Mouse (Mus musculus): ENCODE results near the gene Olfr486.
"Not testable (repeated sequence)": the region's sequence is repeated elsewhere in the genome, so short reads cannot be mapped to it uniquely, and the experiment has no call there.

DNA sequence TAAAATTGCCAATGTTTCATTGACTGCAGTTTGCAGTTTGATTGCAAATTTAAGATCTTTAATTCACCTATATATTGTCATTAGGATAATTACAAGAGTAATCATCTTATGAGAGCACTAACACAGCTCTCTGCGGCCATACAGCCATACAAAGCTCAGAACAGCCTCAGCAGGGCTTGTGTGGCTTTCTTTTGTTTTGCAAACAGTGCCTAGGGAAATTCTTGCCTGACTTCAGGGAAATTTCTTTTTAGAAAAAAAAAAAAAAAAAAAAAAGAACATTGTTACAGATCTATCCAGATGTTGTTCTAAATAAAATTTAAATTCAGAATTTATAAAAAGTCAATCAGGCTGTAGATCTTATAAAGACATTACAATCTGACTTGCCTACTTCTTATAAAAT lies 20.2 kb upstream of the Olfr486 start:
- TF ChIP-seq POLR2A, CTCF (IDR thresholded peaks at IDR 0.05; ENCODE audit: insufficient read depth, low read depth, low read length): not testable (repeated sequence)
